Mouse (Mus musculus) retina, embryonic 14.5 days (tissue): Measurements from ENCODE around the gene H2-M2.
"Not testable (repeated sequence)": the region's sequence is repeated elsewhere in the genome, so short reads cannot be mapped to it uniquely, and the experiment has no call there.

Experiments
- DNase-seq: peaks from one replicate; pipeline ENCODE4 v3.0.0-alpha.2; 2015; ENCODE audit warnings: low spot score

H2-M2 gene

GRCm38 (mm10) chr17:37483452-37483851 is at the start of gene H2-M2:
Gene H2-M2, minus strand, starts transcription at chr17:37483552.
- DNase-seq: no peak

GRCm38 (mm10) chr17:37525427-37525826 is 42.1 kb upstream of the H2-M2 start:
- not testable (repeated sequence) for DNase-seq

GRCm38 (mm10) chr17:37524612-37525011 is 41.3 kb upstream of the H2-M2 start:
- not testable (repeated sequence) for DNase-seq

GRCm38 (mm10) chr17:37507730-37508129 is 24.4 kb upstream of the H2-M2 start, which contains the start of gene Olfr111:
Gene Olfr111, plus strand, starts transcription at chr17:37508030.
- no peak for DNase-seq

GRCm38 (mm10) chr17:37491930-37492518 is 8.7 kb upstream of the H2-M2 start, which contains the start of gene Olfr110:
Gene Olfr110, plus strand, starts transcription at chr17:37492468.
- DNase-seq: no peak

GRCm38 (mm10) chr17:37458616-37459015 is 24.7 kb downstream of the H2-M2 start, which contains the start of gene Olfr109:
Gene Olfr109, plus strand, starts transcription at chr17:37458916.
- no peak for DNase-seq

GRCm38 (mm10) chr17:37445180-37445579 is 38.2 kb downstream of the H2-M2 start, which contains the start of gene Olfr108:
Gene Olfr108, plus strand, starts transcription at chr17:37445480.
- no peak for DNase-seq
